Mouse (Mus musculus) CD8-positive naive resting alpha-beta T cell, adult 2 months (primary cell): ENCODE results near the gene Acp5.

Experiments used
- DNase-seq, 2 experiments: peaks; one replicate each; pipeline ENCODE4 v3.0.0; 2022; ENCODE audit warnings: low read depth in 2 of 2, low spot score in 2 of 2

Gene Acp5

DNA sequence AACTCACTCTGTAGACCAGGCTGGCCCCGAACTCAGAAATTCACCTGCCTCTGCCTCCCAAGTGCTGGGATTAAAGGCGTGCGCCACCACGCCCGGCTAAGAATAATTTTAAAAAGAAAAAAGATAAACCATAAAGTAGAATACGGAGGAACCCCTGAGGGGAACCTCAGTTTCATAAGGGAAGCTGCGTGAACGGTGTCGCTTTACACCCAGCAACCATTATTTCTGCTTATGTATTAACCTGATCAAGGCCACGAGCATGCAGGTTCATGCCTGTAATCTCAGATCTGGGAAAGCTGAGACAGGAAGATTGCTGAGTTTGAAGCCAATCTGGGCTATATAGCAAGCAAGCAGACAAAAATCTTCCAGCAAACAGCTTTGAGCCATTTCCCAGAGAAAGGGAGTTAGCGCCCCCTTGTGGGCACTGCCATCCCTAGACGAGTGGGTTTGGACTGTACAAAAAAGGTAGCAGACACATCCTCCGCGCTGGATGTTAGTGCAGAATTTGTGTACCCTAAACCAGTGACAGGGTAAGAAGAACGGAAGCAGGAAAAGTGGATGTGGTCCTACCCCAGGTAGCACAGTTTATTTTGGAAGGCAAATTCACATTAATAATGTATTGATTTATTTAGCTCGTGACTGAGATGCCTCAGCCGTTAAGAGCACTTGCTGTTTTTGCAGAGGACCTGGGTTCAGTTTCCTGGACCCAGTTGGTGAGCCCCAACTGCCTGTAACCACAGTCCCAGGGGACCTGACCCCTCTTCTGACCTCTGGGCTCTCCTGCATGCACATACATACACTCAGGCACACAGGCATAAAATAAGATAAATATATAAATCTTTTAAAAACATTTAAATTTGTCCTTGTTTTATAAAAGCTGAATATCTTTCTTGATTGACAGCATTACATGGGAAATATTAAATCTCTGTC lies 7.9 kb upstream of the Acp5 start:
- DNase-seq, result peak; percentile 91 to 94

DNA sequence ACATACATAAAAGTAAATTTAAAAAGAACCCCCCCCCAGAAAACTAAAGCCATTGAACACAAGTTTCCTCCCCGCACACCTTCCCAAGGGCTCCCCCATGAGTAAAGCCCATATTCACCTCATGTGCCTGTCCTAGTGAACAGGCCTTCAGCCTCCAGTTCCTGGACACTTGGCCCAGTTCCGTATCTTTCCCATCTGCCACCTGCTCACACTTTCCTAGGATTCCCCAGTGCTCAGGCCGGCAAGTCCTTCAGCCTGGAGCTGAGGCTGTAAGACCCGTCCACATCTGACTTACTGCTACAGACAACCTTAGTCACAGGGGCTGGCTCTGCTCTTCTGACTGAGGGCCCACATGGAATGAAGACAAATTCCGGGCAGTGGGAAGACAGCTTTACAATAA lies 4.2 kb upstream of the Acp5 start:
- DNase-seq, result no peak

DNA sequence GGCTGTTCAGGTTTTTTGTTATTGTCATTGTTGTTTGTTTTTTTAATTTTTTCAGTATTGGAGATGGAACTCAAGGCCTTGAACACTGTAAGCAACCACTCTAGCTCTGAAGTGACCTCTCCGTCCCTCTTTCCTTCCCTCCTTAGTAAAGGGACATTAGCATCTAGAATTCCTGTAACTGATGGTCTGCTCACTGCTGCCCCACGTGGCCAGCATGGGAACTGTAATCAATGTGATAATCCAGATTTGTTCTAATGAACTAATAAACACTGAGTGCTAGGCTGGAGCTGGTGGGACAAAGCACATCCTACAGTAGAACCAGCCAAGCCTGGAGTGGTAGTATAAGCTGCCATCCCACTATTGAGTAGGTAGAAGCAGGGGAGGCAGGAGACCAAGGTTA lies 3.0 kb upstream of the Acp5 start:
- peak in 1 of 2 experiments; percentile 35 for DNase-seq

DNA sequence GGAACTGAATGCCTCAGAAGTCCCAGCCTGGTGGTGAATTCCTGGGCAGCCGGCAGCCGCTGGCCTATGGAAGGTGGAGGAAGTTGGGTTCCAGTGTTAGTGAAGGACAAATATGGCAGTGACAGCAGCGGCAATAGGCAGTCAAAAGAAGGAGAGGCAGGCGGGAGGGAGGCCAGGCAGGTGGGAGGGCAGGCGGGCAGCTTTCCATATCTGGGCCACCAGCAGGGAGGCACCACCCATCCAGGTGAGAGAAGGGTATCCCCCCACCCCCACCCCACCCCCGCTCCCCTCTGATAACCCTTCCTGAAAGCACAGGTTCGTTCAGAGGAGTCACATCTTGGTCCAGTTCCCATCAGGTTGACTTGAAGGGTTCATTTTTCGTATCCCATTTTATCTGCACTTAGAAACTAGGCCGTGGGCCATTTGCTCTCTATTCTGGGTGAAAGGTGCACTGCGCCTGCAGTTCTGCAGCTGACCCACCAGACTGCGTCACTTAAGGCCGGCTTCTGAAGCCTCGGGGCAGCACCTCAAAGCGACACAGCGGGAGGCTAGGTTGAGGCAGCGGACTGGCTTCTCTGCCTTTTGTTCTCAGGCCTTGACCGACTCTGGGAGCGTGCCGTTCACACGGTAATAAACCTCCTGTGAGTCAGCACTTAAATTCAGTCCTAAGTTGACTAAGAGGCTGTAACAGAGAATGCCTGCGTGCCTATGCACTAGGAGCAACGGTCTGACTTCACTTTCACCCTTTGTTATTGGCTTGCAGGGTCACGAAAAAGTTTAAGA lies 1.4 kb upstream of the Acp5 start:
- no peak for DNase-seq

DNA sequence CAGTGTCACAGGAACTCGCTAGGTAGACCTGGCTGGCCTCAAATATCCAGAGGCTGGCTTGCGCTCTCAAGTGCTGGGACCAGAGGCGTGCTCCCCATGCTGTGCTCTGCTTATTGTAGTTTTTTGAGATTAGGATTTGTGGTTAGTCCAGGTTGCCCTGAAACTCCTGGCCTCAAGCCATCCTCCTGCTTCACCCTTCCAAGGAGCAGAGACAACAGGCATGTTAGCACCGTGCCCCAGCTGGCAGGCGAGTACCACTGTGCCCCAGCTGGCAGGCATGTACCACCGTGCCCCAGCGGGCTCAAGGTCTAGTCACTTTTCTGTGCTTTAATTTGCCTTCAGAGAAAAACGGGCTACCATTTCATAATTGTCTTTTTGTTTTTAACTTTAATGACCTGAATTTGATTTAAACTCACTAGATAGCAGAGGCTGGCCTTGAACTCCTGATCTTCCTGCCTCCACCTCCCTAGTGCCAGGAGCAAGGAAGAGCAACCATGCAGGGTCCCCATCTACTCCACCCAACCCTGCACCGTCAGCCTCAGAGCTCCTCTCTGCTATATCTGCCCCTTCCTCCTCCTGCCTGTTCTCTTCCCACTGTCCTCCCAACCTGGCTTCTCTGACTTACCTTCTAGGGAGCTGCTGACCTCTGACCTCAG lies 395 bp downstream of the Acp5 start:
- no peak for DNase-seq

DNA sequence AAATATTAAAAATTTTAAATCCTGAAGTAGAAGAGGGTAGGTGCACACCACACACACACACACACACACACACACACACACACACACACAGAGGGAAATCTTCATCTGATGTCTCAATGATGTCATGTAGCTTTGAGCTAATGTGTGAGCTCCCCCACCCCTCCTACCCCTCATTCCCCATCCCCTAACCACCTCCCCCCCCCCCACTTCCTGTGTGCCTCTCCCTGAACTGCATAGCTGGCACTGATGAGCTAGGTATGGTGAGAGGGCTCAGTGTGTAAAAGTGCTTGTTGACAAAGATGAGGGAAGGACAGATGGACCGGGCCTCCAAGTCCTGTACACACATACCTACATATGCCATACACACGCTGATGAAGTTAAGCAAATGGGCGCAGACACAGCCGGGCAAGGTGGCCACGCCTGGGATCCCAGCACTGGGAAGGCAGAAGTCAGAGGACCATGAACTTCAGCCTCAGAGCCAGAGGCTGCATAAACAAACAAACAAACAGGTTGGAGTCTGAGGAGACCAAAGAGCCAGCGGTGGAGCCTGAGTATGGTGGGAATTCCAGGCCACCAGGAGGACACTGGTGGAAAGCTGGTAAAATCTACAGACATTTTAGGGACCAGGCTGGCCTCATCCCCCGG lies 1.1 kb downstream of the Acp5 start:
- peak in 1 of 2 experiments; percentile 33 for DNase-seq

DNA sequence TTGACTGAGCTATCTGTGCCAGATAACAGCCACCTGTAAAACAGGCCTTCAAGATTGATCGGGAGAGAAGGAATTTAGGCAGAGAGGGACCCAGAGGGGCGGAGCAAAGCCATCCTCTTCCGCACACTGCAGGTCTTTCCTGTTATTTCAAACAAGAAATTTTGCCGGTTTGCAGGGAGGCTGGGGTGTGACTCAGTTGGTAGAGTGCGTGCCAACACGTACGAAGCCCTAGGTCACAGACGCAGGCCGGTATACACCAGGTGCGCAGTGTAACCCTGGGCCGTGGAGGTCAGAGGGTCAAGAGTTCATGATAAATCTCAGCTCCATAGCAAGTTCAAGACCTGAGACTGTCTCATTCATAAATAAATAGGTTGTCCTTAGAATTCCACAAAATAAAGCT lies 3.3 kb downstream of the Acp5 start:
- no peak for DNase-seq

DNA sequence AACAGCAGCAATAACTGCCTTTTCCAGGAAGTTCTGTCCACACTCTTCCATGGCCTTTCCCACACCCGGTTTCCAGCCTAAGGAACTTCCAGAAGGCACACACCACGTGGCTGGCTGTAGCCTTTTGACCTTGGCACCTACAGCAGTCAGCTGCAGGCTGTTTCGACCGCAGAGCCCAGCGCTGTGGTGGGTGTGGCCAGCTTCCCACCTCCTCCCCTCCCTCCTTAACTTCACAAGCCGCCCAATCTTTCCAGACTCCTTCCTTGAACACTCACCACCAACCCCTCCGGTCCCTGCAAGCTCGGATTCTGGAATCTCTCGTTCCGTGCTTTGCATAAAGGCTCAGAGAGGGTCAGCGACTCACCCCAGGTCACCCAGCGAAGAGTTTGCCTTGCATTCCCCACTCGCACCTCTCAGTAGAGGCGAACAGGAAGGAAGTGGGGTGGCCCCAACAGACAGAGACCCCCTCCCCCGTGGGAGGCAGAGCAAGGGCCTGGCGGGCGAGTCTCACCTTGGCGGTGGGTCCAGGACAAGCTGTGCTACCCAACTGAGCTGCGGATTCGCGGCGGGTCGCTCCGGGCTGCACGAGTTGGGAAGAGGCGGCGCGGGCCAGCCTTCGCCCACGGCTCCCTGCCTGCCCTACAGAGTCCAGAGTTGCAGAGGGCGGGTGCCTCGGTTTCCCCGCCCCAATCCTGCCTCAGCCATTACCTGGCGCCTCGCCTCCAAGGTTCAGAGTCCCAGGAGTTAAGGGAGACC lies 4.1 kb downstream of the Acp5 start:
- DNase-seq, result peak in 1 of 2 experiments; percentile 50

DNA sequence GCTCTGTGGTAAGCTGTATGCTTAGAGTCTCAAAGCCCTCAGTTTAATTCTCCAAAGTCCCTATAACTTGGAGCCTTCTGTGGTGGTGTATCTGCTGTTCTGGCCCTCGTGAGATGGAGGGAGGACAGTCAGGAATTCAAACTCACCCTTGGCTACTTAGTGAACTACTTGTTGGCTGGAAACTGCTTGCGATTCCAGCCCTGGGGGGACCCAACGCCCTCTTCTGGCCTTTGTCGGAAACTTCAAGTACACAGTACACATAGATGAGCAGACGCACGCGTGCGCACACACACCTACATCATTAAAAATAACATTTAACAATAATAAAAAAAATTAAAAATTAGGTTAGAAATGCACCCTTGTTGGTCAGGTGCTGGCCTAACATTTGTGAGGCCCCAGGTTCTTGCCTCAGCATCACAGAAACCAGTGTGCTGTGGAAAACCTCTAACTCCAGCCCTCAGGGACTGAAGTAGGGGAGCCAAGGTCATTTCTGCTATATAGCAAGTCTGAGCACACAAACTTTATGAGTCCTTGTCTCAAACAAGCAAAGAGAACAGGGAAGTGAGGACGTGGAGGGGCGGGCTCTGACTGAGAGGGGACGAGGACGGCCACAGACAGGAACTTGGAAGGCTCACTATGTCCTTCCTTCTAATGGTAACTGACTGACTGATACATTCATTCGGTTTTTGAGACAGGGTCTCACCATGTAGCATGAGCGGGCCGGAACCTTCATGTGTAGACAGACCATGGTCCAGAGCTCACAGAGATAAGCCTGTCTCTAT lies 10.1 kb downstream of the Acp5 start:
- no peak for DNase-seq

DNA sequence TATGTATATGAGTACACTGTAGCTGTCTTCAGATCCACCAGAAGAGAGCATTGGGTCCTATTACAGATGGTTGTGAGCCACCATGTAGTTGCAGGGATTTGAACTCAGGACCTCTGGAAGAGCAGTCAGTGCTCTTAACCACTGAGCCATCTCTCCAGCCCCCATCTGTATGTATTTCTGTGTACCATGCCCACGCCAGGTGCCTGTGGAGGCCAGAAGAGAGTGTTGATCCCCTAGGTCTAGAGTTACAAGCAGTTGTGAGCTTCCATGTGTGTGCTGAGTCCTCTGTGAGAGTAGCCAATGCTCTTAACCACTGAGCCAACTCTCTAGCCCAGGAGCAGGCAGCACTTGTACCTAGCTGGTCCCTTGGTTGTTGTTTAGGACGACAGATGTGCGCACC lies 11.3 kb downstream of the Acp5 start:
- no peak for DNase-seq

DNA sequence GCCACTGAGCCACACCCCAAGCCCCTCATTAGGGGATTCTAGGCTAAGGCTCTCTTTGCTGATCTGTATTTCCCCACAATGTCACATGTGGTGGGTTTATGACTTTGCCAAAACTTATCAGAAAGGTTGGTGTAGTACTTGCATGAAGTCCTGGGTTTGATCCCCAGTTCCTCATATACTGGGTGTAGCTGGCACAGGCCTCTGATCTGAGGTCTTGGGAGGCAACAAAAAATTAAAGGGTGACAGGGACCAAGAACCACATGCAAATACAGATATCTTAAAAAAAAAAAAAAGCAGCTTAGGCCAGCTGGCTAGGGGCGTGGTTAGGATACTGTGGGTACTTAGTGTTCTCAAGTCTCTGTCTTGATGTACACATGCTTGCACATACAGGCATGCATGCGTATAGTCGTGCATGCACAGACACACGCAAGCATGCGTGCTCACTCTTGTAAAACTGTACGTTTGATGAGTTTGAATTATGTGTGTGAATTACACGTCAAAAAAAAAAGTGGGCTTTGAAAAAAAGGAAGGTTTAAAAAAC lies 12.4 kb downstream of the Acp5 start:
- no peak for DNase-seq

DNA sequence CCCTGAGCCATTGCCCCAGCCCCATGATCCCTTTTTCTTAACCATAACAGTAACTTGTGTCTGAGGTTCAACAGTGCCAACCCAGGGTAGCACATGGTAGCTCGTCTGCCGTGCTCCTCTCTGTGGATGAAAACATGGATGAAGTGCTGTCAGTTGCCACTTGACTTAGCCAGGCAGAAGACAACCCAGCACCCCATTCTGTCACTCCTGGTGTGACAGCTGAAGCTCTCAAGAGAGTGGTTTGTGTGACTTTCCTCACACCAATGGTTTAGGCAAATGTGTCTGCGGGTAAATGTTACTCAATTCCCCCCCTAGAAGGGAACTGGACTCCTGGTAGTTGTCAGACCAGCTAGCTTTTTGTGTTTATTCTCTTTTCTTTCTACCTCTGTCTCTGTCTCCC lies 13.5 kb downstream of the Acp5 start:
- no peak for DNase-seq

DNA sequence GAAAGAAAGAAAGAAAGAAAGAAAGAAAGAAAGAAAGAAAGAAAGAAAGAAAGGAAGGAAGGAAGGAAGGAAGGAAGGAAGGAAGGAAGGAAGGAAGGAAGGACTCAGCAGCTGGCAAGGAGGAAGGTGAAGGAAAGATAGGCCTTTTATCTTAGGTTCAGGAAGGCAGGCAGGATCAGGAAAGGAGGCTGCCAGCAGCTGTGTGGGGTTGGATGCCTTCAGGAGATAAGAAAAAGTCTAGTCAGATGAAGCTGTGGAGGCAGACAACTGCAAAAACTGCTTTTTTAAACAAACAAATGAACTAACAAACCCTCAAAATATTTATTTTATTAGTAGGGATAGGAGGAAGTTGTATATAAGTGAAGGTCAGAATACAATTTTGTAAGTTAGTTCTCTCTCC lies 14.0 kb downstream of the Acp5 start:
- no peak for DNase-seq

DNA sequence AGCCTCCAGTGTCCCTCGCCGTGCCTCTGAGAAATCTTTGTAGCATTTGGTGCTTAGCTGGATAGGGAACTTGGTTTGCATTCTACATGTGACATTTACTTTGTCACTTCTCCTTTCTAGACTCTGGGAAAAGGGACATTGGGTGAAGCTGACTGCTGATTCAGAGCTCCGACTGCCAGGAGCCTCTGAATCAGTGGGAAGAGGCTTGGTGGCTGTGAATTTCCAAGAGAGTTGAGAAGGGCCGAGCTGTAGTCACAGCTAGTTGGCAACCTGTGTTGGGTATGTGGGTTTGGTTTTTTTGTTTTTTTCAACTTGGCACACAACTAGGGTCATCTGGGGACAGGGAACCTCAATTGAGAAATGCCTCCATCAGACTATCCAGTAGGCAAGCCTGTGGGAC lies 16.0 kb downstream of the Acp5 start:
- no peak for DNase-seq

DNA sequence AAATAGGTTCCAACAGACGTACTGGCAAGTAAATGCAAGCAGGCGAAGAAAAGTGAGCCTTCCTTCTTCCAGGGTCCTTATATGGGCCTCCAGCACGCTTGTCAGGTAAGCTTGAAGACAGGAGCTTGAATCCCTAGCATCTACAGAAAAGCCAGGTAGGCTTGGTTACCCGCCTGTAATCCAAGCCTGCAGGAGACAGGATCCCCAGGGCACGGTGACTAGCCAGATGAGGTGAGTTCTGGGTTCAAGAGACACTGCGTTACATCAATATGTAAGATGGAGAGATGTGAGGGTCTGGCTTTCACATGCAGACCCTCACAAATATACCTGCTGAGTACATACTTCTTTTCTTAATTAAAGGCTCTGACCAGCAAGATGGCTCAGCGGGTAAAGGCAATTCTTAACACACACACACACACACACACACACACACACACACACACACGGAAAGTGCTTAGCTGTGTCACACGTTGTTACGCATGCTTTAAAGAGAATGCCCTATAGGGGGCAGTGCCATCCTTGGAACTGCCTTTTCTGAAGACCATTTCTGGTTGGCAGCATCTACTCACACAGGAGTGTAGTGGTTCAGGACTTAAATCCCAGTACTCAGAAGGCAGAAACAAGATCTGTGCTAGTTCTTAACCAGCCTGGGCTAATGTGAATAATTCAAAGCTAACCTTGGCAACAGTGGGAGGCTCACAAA lies 17.6 kb downstream of the Acp5 start:
- peak; percentile 64 to 81 for DNase-seq

DNA sequence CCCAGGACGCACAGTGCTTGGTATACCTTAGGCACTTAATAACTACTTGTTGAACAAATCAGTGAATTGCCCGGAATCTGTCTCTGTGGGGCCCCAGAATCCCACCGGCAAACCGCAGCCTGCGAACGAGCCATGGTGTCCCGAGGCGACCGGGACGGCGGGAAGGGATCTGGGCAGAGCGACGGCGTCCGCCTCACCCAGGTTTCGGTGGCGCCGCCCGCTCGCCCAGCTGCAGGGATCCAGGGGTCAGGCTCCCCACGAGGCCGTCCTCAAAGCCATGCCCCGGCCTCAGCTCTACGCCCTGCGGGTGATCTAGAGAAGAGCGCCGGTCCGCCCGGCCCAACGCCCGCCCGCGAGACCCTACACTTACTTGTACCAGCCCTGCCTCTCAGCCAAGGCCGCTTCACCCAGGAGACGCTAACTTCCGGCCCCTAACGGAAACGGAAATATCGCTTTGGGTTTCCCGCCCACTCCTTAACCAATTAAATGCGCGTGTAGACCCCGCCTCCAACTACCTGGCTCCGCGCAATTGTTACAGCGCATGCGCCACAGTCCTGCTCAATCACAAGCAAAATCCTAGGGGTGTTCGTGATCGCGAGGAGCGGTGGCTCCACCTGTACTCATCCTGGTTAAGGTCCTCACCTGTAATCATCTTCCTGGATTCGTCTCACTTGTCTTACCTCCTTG lies 18.6 kb downstream of the Acp5 start, which contains the start of gene Elof1:
Elof1 (minus strand) TSS at position 433 of the 687 bp plus-strand sequence.
- DNase-seq, result peak; percentile 89 to 94

DNA sequence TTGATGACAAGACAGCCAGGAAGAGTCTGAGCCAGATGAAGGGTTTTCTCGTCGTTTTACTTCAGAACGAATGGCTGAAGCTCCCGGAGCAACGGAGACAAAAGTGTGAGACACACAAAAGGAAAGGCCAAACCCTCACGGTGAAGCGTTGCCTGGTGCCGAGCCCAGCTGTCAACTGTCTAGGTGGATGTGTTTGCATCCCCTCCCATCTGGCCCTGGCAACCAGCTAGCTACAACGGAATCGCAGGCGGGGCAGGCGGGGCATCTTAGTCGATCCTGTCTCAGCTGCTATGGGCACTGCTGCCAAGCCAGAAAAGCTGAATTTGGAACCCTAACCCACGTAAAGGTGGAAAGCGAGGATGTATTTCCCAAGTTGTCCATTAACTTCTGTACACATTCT lies 19.4 kb downstream of the Acp5 start:
- no peak for DNase-seq

DNA sequence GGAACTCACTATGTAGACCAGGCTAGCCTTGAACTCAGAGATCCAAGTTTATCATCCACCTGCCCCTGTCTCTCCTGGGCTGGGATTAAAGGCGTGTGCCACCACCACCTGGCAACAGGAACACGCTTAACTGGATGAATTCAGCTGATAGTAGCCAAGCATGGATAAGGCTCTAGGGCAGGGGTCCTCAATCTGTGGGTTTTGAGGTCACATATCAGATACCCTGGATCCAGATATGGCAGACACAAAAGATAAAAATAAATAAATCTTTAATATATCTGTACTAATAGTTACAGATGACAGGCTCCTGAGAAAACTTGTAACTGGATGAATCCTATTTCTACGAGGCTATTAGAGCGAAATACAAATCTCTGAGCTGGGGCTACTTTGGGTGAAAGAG lies 19.9 kb downstream of the Acp5 start:
- no peak for DNase-seq
